In genomic region chr15:84631560-84631959, GRCm38 (mm10) we compare ENCODE assay signal across 8 mouse cellular contexts. TPM values are rescaled to one million over a fixed set of nuclear protein-coding genes. Genes with fewer than 3 reads are reported as not detected.
A peak's percentile ranks its signal among the peaks of the same experiment; 100 is the strongest.
DNase-seq lines count a peak whose midpoint lies in the region; ATAC-seq and TF ChIP-seq lines count a peak whose summit lies in the region.

No protein-coding gene starts in this region.

- peak; percentile 59 for ATAC-seq in embryonic facial prominence, embryonic 14.5 days (ENCODE audit: low read depth)
- ATAC-seq in lung, embryonic 14.5 days (ENCODE audit: insufficient read depth): peak; percentile 66

- no peaks in the 10 kb centered on the region for H3K36me3 ChIP-seq in embryonic facial prominence, embryonic 14.5 days (ENCODE audit: control insufficient read depth, insufficient read depth, low read length)
- H3K36me3 ChIP-seq in lung, embryonic 14.5 days (ENCODE audit: insufficient read depth): no peaks in the 10 kb centered on the region
- H3K36me3 ChIP-seq in thymus, adult 2 months (ENCODE audit: control insufficient read depth, insufficient read depth, low read length): no peaks in the 10 kb centered on the region

- H3K27ac ChIP-seq in bone marrow, adult 2 months (ENCODE audit: control insufficient read depth, insufficient read depth, low read depth, low read length, poor library complexity): no peak overlapping the region
- no peak overlapping the region for H3K27ac ChIP-seq in embryonic facial prominence, embryonic 14.5 days (replicated peaks; ENCODE audit: low read depth, low read length)
- no peak overlapping the region for H3K27ac ChIP-seq in lung, embryonic 14.5 days (ENCODE audit: low read depth)
- H3K27ac ChIP-seq in thymus, adult 2 months (ENCODE audit: control insufficient read depth, insufficient read depth, low read length): no peak overlapping the region

- no peaks in the 10 kb centered on the region for H3K9me3 ChIP-seq in embryonic facial prominence, embryonic 14.5 days (ENCODE audit: control insufficient read depth, low read length)
- H3K9me3 ChIP-seq in lung, embryonic 14.5 days (ENCODE audit: low read depth, low read length): no peaks in the 10 kb centered on the region

- H3K4me1 ChIP-seq in bone marrow, adult 2 months (ENCODE audit: control insufficient read depth, insufficient read depth, low read length): no peaks in the 10 kb centered on the region
- H3K4me1 ChIP-seq in embryonic facial prominence, embryonic 14.5 days (ENCODE audit: control insufficient read depth, insufficient read depth, low read length): no peaks in the 10 kb centered on the region
- no peaks in the 10 kb centered on the region for H3K4me1 ChIP-seq in lung, embryonic 14.5 days (ENCODE audit: insufficient read depth)
- H3K4me1 ChIP-seq in thymus, adult 2 months (replicated peaks; ENCODE audit: control insufficient read depth, insufficient read depth, low read length): 0 out of 2 replicates have a peak, but pooled peaks cover 4% of the 10 kb centered on the region

- no peak overlapping the region for H3K9ac ChIP-seq in embryonic facial prominence, embryonic 14.5 days (ENCODE audit: low read depth, low read length)
- H3K9ac ChIP-seq in lung, embryonic 14.5 days: no peak overlapping the region

- intact Hi-C loops in heart, postnatal 25 days (cut with DNase I): loop anchor here (1.0 to 5.0 kb wide), 4 partner anchors 95 to 774 kb away; no protein-coding TSS in a partner anchor

- peak; percentile 99 for TF ChIP-seq CTCF in bone marrow, adult 2 months (IDR thresholded peaks at IDR 0.05; ENCODE audit: control insufficient read depth, insufficient read depth, low read length)
- TF ChIP-seq CTCF in lung, embryonic 14.5 days (IDR thresholded peaks at IDR 0.05; ENCODE audit: low read depth): peak; percentile 100
- peak; percentile 96 for TF ChIP-seq CTCF in thymus, adult 2 months (IDR thresholded peaks at IDR 0.05; ENCODE audit: borderline replicate concordance, control insufficient read depth, extremely low read depth, insufficient read depth, low read length, poor library complexity)

- no peak for TF ChIP-seq POLR2A in bone marrow, adult 2 months (IDR thresholded peaks at IDR 0.05; ENCODE audit: borderline replicate concordance, control insufficient read depth, low read depth, low read length)
- TF ChIP-seq POLR2A in thymus, adult 2 months (IDR thresholded peaks at IDR 0.05; ENCODE audit: control insufficient read depth, extremely low read depth, insufficient read depth, low read length, poor library complexity): no peak

- H3K4me3 ChIP-seq in bone marrow, adult 2 months (replicated peaks; ENCODE audit: control insufficient read depth, low read depth, low read length): no peak overlapping the region
- H3K4me3 ChIP-seq in embryonic facial prominence, embryonic 14.5 days (ENCODE audit: low read depth, low read length): no peak overlapping the region
- H3K4me3 ChIP-seq in lung, embryonic 14.5 days (ENCODE audit: low read depth, low read length): no peak overlapping the region
- H3K4me3 ChIP-seq in thymus, adult 2 months (ENCODE audit: control insufficient read depth, insufficient read depth, low read length): no peak overlapping the region

- peak; percentile 84 for DNase-seq in CD4-positive, CD25-positive, alpha-beta regulatory T cell, adult 2 months (ENCODE audit: low read depth, low spot score)
- DNase-seq in embryonic facial prominence, embryonic 14.5 days (ENCODE audit: low spot score): peak; percentile 79
- peak; percentile 28 for DNase-seq in heart, postnatal 25 days (ENCODE audit: low spot score)
- peak; percentile 82 to 91 for DNase-seq in kidney, postnatal 36 days
- peak; percentile 91 for DNase-seq in lung, embryonic 14.5 days
- DNase-seq in ovary, postnatal 10 days (ENCODE audit: low spot score): peak; percentile 49
- peak; percentile 69 for DNase-seq in thymus, adult 2 months

- H3K27me3 ChIP-seq in embryonic facial prominence, embryonic 14.5 days (replicated peaks; ENCODE audit: control insufficient read depth, insufficient read depth, low read length): no peaks in the 10 kb centered on the region
- H3K27me3 ChIP-seq in lung, embryonic 14.5 days (ENCODE audit: insufficient read depth, low read length): no peaks in the 10 kb centered on the region
- H3K27me3 ChIP-seq in thymus, adult 2 months (ENCODE audit: control insufficient read depth, insufficient read depth, low read length): no peaks in the 10 kb centered on the region

- no peak overlapping the region for H3K4me2 ChIP-seq in embryonic facial prominence, embryonic 14.5 days (ENCODE audit: low read depth, low read length)
- no peak overlapping the region for H3K4me2 ChIP-seq in lung, embryonic 14.5 days

- under 1% methylated on average over 7 of the region's 7 CpGs for WGBS in bone marrow, adult 2 months
- WGBS in embryonic facial prominence, embryonic 14.5 days: 5% methylated on average over 7 of the region's 7 CpGs
- whole genome bisulfite sequencing in lung, embryonic 14.5 days: 1% methylated on average over 7 of the region's 7 CpGs
- WGBS in thymus, adult 2 months: under 1% methylated on average over 7 of the region's 7 CpGs

RNA-seq across cellular contexts. Expression of gene Prr5, which starts 37.9 kb away (rescaled TPM):
- polyA plus RNA-seq in bone marrow, adult 2 months (2011; ENCODE audit: insufficient read depth, insufficient read length, low replicate concordance, missing spikeins): 3.4 and 8.8 TPM in 2 replicates
- 26.4 and 31.8 TPM in 2 replicates for polyA plus RNA-seq in embryonic facial prominence, embryonic 14.5 days (2014; fragmentation: Nextera tagmentation; extraction: Ambion mirVana)
- total RNA-seq in heart, postnatal 25 days (2021): 1 to 10 TPM; 3.1 to 3.4 TPM
- polyA plus RNA-seq in lung, embryonic 14.5 days (2014; fragmentation: Nextera tagmentation; extraction: Ambion mirVana): 24.5 and 27.8 TPM in 2 replicates
- 9.0 and 10.3 TPM in 2 replicates for polyA plus RNA-seq in thymus, adult 2 months (2012; rRNA removed)

Comparison
In these comparisons a context has a peak if more than half of its experiments do, and no peak if none do; other contexts are left out.
1. DNase-seq: peak in every context shown above with its lines; median percentile 91 in lung, embryonic 14.5 days; 86 in kidney, postnatal 36 days; 84 in CD4-positive, CD25-positive, alpha-beta regulatory T cell, adult 2 months; 79 in embryonic facial prominence, embryonic 14.5 days; 69 in thymus, adult 2 months; 49 in ovary, postnatal 10 days; 28 in heart, postnatal 25 days.